Mouse (Mus musculus) stomach, postnatal 0 days (tissue): ENCODE measurements around the gene Spin2f. TPM values are rescaled to one million over a fixed set of nuclear protein-coding genes. Genes with fewer than 3 reads are reported as not detected.
"Not testable (repeated sequence)": the region's sequence is repeated elsewhere in the genome, so short reads cannot be mapped to it uniquely, and the experiment has no call there.

ENCODE experiments used
- ATAC-seq: fragments of 200-750 bp; cut with Nextera tagmentation; 2 replicates; pipeline ENCODE4 v1.8.0; 2017; ENCODE audit not compliant: low FRiP score, low TSS enrichment
- DNase-seq: peaks from one replicate; pipeline ENCODE4 v3.0.0-alpha.2; 2016; ENCODE audit warnings: low spot score
- H3K27ac ChIP-seq: fragments of 300-500 bp; sonication (generic); replicated peaks from 2 replicates; pipeline ENCODE4 v1.5.1; 2014; ENCODE audit warnings: mild to moderate bottlenecking, control low read depth
- H3K27me3 ChIP-seq: fragments of 300-500 bp; sonication (generic); 2 replicates; pipeline ENCODE4 v1.6.1; 2014; ENCODE audit warnings: low read length; ENCODE audit not compliant: control insufficient read depth, insufficient read depth
- H3K36me3 ChIP-seq: fragments of 300-500 bp; sonication (generic); 2 replicates; pipeline ENCODE4 v1.6.1; 2014; ENCODE audit warnings: low read length, mixed read lengths; ENCODE audit not compliant: control insufficient read depth, insufficient read depth
- H3K4me1 ChIP-seq: fragments of 300-500 bp; sonication (generic); replicated peaks from 2 replicates; pipeline ENCODE4 v1.6.1; 2014; ENCODE audit warnings: antibody characterized with exemption; ENCODE audit not compliant: control insufficient read depth, insufficient read depth
- H3K4me2 ChIP-seq: fragments of 300-500 bp; sonication (generic); replicated peaks from 2 replicates; pipeline ENCODE4 v1.6.1; 2014; ENCODE audit warnings: low read depth, mild to moderate bottlenecking, control low read depth, moderate library complexity
- H3K4me3 ChIP-seq: fragments of 300-500 bp; sonication (generic); 2 replicates; pipeline ENCODE4 v1.5.1; 2014; ENCODE audit warnings: low read depth, low read length, control low read depth
- H3K9ac ChIP-seq: fragments of 300-500 bp; sonication (generic); 2 replicates; pipeline ENCODE4 v1.6.1; 2014; ENCODE audit warnings: mild to moderate bottlenecking, low read length, control low read depth, mixed read lengths
- H3K9me3 ChIP-seq: fragments of 300-500 bp; sonication (generic); 2 replicates; pipeline ENCODE4 v1.6.1; 2016; ENCODE audit warnings: low read length; ENCODE audit not compliant: control insufficient read depth
- WGBS: fragments of 180-500 bp; shearing (Covaris S2); extraction: QIAGEN DNeasy Blood & Tissue Kit; methylation state at CpG from one replicate; pipeline ENCODE4 v1.1.7; 2014; 5-methylcytosine and 5-hydroxymethylcytosine counted together
- polyA plus RNA-seq: library from polyadenylated mRNA; unstranded; fragments of >200 nt; fragmentation: Nextera tagmentation; extraction: Ambion mirVana; gene quantifications from 2 replicates; pipeline ENCODE4 v1.2.1, GENCODE M21; 2015

The Spin2f gene
- not detected in 2 replicates for polyA plus RNA-seq

DNA sequence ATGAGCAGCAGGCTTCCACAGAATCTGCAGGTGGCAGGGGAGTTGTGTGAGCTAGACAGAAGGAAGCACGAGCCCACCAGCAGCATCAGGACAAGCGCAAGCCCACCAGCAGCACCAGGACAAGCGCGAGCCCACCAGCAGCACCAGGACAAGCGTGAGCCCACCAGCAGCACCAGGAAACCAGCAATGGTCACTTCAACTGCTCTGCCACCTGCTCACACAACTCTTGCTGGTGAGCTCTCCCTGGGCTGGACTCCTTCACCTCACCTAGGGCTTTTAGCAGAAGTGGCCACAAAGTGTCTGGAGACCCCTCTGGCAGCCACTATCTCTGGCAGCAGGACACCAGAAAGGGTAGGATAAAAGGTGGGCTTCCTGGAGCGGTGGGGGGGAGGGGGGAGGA, at the start of gene Spin2f:
Gene Spin2f, plus strand, starts transcription at position 301 of the 400 bp plus-strand sequence.
- 62% methylated on average over 1 of the region's 6 CpGs for WGBS
- H3K4me3 ChIP-seq, H3K9me3 ChIP-seq, DNase-seq, ATAC-seq, H3K4me2 ChIP-seq, H3K27ac ChIP-seq, H3K9ac ChIP-seq, H3K4me1 ChIP-seq, H3K36me3 ChIP-seq, H3K27me3 ChIP-seq: not testable (repeated sequence)

DNA sequence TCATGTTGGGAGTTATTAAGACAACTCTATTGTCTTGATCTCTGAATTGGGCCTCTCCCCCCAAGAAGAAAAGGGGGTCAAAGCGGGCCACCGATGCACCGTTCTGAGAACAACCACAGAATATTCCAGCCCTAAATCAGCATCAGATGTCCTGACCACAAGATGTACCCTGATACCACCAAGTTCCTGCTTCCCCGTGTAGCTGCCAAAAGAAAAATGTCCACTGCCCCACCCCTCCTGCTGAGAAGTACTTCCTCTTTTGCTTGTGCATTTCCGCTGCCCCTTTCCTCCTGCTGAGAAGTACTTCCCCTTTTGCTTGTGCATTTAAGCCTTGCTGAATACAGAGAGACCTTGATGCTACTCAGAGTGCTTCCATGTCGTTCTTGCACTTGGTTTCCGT, 41.6 kb upstream of the Spin2f start:
- not testable (repeated sequence) for H3K27me3 ChIP-seq, H3K4me1 ChIP-seq, H3K4me2 ChIP-seq, DNase-seq, H3K4me3 ChIP-seq, H3K9me3 ChIP-seq, H3K36me3 ChIP-seq, H3K27ac ChIP-seq, ATAC-seq, H3K9ac ChIP-seq
- 87% methylated on average over 7 of the region's 7 CpGs for WGBS

DNA sequence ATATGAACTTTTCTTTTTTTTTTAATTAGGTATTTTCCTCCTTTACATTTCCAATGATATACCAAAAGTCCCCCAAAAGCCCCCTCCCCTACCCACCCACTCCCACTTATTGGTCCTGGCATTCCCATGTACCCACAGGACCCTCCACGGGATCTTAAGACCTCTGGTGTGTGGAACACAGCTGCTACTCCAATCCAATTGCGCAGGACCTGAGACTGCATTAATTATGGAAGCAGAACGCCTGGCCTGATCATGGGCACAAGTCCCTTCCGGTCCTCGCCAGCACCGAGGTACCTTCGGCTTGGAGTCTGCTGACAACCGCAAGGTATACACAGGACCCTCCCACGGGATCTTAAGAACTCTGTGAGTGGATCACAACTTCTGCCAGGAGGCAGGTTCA, 30.2 kb upstream of the Spin2f start:
- not testable (repeated sequence) for H3K4me3 ChIP-seq, H3K9me3 ChIP-seq, ATAC-seq, H3K9ac ChIP-seq, H3K27ac ChIP-seq, H3K4me1 ChIP-seq, DNase-seq, H3K27me3 ChIP-seq, H3K36me3 ChIP-seq, H3K4me2 ChIP-seq
- 82% methylated on average over 9 of the region's 9 CpGs for WGBS

DNA sequence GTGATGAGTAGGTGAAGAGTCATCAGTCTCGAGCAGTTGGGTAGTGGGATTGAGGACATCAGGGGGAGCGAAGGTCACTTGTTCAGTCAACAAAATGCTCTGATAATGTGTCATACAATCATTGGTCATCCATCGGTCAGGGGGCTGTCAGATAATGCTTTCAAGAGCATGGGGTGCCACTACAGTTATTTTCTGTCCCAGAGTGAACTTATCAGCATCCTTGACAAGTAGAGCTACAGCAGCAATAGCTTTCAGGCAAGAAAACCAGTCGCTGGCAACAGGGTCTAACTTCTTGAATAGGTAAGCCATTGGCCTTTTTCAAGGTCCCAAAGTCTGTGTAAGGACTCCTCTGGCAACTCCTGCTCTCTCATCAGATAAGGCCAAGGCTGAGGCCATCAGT, 18.6 kb upstream of the Spin2f start:
- H3K4me1 ChIP-seq, H3K4me3 ChIP-seq, H3K4me2 ChIP-seq, ATAC-seq, H3K27me3 ChIP-seq, H3K36me3 ChIP-seq, H3K27ac ChIP-seq, DNase-seq, H3K9me3 ChIP-seq, H3K9ac ChIP-seq: not testable (repeated sequence)
- WGBS, result 61% methylated on average over 4 of the region's 4 CpGs

DNA sequence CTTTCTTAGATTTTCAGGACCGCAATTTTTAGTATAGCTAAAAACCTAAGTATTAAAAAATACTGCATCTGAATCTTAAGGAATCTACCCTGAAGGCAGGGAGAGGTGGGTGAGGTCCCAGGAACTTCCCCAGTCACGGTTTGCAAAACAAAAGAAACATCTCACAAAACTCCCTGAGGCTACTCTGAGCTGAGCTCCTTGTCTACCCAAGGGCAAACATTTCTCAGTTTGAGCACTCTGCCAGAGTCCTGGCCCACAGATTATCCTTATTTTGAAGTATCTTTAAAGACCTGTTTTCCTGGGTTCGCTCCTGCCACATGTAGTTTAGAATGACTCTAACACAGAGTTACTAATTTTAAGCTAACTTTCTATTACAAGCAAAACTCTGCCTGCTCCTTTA, 11.9 kb upstream of the Spin2f start:
- not testable (repeated sequence) for H3K4me3 ChIP-seq, H3K4me2 ChIP-seq, H3K4me1 ChIP-seq, H3K9me3 ChIP-seq, H3K27me3 ChIP-seq, H3K9ac ChIP-seq, H3K36me3 ChIP-seq, H3K27ac ChIP-seq, ATAC-seq, DNase-seq
- 70% methylated on average over 3 of the region's 3 CpGs for WGBS

Other genes starting within 250 kb of the Spin2f start
- not detected in 2 replicates for gene Btbd35f29, start 136.2 kb upstream of the Spin2f start, polyA plus RNA-seq
- not detected in 2 replicates for gene Btbd35f26, start 82.6 kb downstream of the Spin2f start, polyA plus RNA-seq
- not detected in 2 replicates for gene Btbd35f19, start 130.0 kb downstream of the Spin2f start, polyA plus RNA-seq